Mouse (Mus musculus) frontal cortex, postnatal 25 days (tissue): ENCODE data around the gene Rrnad1.
"Not testable (repeated sequence)": the region's sequence is repeated elsewhere in the genome, so short reads cannot be mapped to it uniquely, and the experiment has no call there.

ENCODE experiments used
- DNase-seq, 2 experiments: peaks; one replicate each; pipeline ENCODE4 v3.0.0; 2022; ENCODE audit warnings: low spot score in 2 of 2

Rrnad1 gene

GRCm38 (mm10) chr3:87913891-87914290 lies 16.6 kb downstream of the Rrnad1 start:
- no peak for DNase-seq

DNA sequence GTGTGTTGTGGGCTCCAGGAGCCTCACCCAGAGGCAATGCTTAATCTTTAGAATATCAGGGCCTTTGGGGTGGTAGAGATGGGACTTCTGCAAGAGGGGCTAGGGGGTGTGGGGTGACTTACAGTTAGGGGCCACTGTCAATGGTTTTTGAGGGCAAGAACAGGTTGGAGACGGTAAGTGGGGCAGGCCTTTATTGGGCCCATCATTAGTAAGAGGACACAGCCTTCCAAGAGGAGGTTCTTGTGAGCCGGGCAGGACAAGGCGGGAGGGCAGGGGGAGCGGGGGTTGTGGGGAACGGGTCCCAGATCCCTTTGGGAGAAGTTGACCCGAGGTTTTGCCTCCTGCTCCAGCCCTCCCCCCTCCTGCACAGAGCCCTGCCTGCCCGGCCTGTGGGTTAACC lies 17.0 kb downstream of the Rrnad1 start:
- DNase-seq: no peak

DNA sequence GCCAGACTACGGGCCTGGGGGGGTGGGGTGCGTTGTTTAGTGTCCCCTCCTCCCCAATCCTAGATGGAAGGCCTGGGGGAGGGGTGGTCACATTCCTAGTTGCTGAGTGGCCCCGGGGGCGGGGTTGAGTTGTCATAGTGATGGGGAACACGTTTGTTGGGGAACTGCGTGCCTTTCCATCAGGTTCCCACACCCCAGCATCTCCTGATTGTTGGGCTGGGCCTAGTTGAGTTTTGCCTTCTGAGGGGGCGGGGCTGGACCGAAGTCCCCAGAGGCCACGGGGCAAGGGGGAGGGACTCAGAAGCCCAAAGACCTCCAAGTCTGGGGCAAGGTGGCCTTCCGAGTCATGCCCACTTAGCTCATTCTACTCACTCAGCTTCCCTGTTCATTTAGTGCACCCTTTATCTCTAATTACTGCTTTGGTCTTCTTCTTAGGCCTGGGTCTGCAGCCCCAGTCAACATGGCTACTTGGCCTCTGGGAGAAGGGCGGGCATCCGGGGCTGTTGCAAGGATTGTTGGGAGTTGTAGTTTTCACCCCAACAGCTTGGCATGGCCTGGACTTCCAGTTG lies 19.9 kb downstream of the Rrnad1 start:
- DNase-seq: no peak

GRCm38 (mm10) chr3:87909874-87910273 lies 20.6 kb downstream of the Rrnad1 start:
- DNase-seq: no peak

DNA sequence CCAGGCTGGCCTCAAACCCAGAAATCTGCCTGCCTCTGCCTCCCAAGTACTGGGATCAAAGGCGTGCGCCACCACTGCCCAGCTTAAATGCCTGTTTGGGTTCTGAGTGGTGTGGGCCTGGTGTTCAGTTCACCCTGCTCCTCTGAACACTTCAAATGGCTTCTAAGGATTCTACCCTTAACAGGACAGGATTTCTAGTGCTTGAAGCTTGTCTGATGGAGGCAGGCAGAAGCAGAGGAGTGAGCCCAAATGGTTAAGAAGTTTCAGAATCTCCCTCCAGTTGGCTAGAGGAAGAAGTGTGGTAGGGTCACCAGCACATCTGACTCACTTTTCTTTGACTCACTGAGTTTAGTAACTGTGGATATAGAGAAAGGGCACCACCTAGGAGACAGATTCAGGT lies 21.1 kb downstream of the Rrnad1 start:
- DNase-seq: no peak

DNA sequence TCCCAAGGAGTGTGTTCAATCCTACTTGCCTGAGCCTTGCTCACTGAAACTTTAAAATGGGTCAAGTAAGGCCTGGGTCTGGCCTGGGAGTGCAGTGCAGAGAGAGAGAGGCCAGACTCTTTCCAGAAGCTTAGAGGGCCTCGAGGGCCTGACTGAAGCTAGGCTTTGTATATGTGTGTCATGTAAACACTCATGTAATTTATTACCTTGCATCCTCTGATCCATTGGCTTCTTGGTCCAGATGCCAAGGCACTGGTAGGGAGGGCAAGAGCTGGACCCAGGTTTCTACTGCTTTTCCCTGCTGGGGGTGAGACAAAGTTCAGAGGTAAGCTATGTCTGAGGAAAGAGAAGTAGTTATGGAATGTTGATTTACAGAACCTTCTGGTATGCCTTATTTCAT lies 22.6 kb downstream of the Rrnad1 start:
- DNase-seq: no peak

GRCm38 (mm10) chr3:87906981-87907857 lies 23.3 kb downstream of the Rrnad1 start:
- DNase-seq: no peak

- DNase-seq: peak in 1 of 2 experiments; percentile 53
These were observed 23.9 kb downstream of the Rrnad1 start for GRCm38 (mm10) chr3:87906601-87906980.

GRCm38 (mm10) chr3:87905880-87906485 lies 24.5 kb downstream of the Rrnad1 start, which contains the start of gene Hdgf:
Hdgf (plus strand) TSS chr3:87906321.
- DNase-seq: peak; percentile 73 to 86

DNA sequence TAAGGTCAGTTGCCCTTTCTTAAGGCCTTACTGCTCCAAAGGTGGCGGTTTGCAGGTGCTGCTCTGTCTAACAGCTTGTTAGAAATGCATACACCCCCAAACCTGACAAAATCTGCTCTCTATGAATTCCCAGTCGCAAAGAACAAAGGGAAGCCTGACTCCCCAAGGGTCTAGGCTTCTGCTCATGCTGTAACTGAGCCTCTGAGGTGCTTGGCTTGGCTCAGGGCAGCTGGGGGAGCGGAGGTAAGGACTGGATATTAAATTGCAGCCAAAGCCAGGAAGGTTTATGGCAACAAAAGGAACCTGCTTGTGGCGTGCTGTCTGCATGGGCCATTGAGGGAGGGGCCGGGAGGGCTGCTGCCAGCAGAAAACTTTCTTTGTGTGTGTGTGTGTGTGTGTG lies 26.7 kb downstream of the Rrnad1 start:
- no peak for DNase-seq

GRCm38 (mm10) chr3:87901959-87902358 lies 28.6 kb downstream of the Rrnad1 start:
- not testable (repeated sequence) for DNase-seq

DNA sequence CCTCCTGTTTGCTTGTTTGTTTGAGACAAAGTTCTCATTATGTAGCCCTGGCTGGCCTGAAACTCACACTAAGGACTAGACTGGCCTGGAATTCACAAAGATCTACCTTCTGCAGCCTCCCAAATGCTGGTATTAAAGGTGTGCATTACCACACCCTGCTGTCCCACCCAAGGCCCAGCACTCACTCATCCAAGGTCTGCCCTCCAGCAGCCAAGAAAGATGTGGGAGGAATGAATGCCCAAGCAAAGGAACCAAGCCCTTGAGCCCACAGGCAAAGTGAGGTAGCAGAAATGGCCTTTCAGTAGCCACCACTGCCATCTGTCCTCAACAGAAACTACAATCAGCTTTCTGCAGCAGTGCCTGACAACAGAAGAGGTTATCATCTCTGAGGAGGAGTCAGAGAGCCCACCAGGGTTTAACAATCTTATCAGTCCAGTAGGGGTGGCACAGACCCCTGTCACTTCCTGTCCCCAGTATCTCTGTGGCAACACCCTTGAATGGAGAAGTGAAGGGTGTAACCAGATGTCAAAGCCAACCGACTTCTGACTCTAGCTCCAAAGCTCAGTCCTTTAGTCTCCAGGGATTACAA lies 29.4 kb downstream of the Rrnad1 start:
- DNase-seq: no peak

- no peak for DNase-seq
These were observed 30.7 kb downstream of the Rrnad1 start for GRCm38 (mm10) chr3:87899776-87900175.

GRCm38 (mm10) chr3:87899266-87899665 lies 31.3 kb downstream of the Rrnad1 start:
- DNase-seq: no peak

- DNase-seq: no peak
These were observed 37.1 kb downstream of the Rrnad1 start for GRCm38 (mm10) chr3:87893367-87893905.

DNA sequence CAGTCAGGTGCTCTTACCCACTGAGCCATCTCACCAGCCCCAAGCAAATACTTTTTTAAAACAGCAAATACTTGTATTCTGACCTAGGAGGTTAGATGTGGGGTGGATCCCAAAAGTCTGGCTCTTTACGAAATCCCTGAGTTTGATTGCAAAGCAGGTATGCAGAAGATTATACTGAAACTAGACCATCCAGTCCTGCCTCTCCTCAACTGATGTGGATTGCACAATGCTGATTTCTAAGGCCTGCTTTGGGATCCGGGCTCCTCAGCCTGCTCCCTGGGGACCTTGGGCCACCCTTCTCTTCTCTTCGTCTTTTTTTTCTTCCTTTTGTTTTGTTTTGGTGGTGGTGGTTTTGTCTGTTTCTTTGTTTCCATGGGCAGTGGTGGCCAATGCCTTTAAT lies 39.0 kb downstream of the Rrnad1 start:
- DNase-seq: no peak

GRCm38 (mm10) chr3:87887400-87887799 lies 43.1 kb downstream of the Rrnad1 start:
- DNase-seq: not testable (repeated sequence)

DNA sequence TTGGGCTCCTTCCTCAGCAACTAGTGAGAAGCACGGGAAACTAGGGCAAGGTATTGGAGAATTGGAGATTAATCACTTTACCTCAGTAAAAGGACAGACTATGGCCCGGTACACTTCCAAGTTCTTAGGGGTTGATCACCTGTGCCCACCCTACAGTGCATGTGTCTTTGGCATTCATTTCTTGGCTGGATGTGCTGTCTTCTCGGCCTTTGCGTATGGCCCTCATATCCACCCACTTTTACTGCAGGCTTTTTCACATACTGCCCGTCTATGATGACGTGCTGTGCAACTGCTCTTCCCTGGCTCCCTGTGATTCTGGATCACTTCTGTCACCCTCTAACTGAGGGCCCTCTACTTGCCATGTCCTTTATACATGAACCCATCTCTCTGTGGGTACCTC lies 44.1 kb downstream of the Rrnad1 start:
- DNase-seq: no peak

DNA sequence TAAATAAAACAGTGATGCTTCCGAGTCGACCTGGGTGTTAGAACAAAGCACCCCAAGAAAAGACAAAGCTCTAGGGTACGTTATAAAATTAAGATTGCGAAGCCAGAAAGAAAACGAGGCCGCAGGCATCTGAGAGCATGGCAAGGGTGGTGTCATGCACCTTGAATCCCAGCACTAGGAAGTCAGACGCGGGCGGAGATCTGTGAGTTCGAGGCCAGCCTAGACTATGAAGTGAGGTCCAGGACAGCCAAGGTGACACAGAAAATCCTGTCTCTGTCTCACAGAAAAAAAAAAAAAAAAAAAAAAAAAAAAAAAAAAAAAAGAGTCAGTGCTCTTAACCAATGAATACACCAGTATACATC lies 44.5 kb downstream of the Rrnad1 start:
- DNase-seq: peak in 1 of 2 experiments; percentile 25

DNA sequence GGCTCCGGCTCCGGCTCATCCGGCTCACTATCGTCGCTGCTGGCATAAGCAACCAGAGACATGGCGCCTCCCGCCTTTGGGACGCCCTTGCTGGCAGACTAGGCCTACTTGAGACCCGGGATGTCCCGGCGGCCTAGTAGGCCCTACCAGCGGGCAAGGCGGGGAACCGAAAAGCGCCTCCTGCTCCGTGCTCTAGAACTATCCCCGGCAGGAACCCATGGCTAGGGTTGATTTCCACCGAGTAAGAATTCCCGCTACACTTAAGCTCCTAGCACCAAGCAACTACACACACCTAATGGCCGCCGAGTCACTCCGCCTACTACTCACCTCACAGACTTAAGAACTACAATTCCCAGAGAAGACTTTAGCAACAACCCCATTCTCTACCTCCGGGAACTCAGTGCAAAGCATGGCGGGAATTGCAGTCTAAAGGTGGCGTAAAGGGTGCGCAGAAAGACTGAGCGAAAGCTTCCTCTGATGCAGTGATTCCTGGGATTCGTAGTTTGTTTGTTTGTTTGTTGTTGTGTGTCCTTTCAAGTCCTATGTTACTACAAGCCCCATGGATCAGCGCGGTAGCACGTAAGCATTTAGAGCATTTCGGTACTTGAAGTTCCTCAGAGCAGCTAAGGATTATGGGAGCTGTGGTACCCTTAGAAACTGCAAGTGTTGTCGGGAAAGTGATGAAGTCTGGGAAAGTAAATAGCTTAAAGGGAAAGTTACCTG lies 45.1 kb downstream of the Rrnad1 start, which contains the start of gene Prcc:
Prcc (minus strand) TSS at position 328 of the 723 bp plus-strand sequence.
- DNase-seq: peak; percentile 74 to 89

- DNase-seq: peak in 1 of 2 experiments; percentile 19
These were observed 45.7 kb downstream of the Rrnad1 start for GRCm38 (mm10) chr3:87884708-87885251.
